Mouse (Mus musculus) forebrain, embryonic 12.5 days (tissue): Measurements from ENCODE around the gene Naa15. TPM values are rescaled to one million over a fixed set of nuclear protein-coding genes. Genes with fewer than 3 reads are reported as not detected.
A peak's percentile ranks its signal among the peaks of the same experiment; 100 is the strongest.
"Not testable (repeated sequence)": the region's sequence is repeated elsewhere in the genome, so short reads cannot be mapped to it uniquely, and the experiment has no call there.

Source experiments
- ATAC-seq: fragments of 200-750 bp; cut with Nextera tagmentation; 2 replicates; pipeline ENCODE4 v1.8.0; 2017; ENCODE audit warnings: moderate TSS enrichment; ENCODE audit not compliant: low FRiP score
- H3K27ac ChIP-seq: fragments of 300-500 bp; sonication (generic); 2 replicates; pipeline ENCODE4 v1.5.1; 2016; ENCODE audit warnings: mild to moderate bottlenecking
- H3K27me3 ChIP-seq: fragments of 300-500 bp; sonication (generic); 2 replicates; pipeline ENCODE4 v1.6.1; 2016; ENCODE audit warnings: mild to moderate bottlenecking
- H3K36me3 ChIP-seq: fragments of 300-500 bp; sonication (generic); replicated peaks from 2 replicates; pipeline ENCODE4 v1.6.1; 2016; ENCODE audit warnings: mild to moderate bottlenecking
- H3K4me1 ChIP-seq: fragments of 300-500 bp; sonication (generic); 2 replicates; pipeline ENCODE4 v1.6.1; 2016
- H3K4me2 ChIP-seq: fragments of 300-500 bp; sonication (generic); 2 replicates; pipeline ENCODE4 v1.6.1; 2016; ENCODE audit warnings: mild to moderate bottlenecking, moderate library complexity
- H3K4me3 ChIP-seq: fragments of 300-500 bp; sonication (generic); replicated peaks from 2 replicates; pipeline ENCODE4 v1.5.1; 2016; ENCODE audit warnings: mild to moderate bottlenecking
- H3K9ac ChIP-seq: fragments of 300-500 bp; sonication (generic); 2 replicates; pipeline ENCODE4 v1.6.1; 2016; ENCODE audit warnings: mild to moderate bottlenecking
- H3K9me3 ChIP-seq: fragments of 300-500 bp; sonication (generic); 2 replicates; pipeline ENCODE4 v1.6.1; 2016
- WGBS: fragments of 180-500 bp; shearing (Covaris S2); methylation state at CpG from one replicate; pipeline ENCODE4 v1.1.7; 2016; 5-methylcytosine and 5-hydroxymethylcytosine counted together
- polyA plus RNA-seq: library from polyadenylated mRNA; unstranded; fragments of >200 nt; fragmentation: Nextera tagmentation; extraction: Ambion mirVana; gene quantifications from 2 replicates; pipeline ENCODE4 v1.2.1, GENCODE M21; 2016

Naa15 gene
- polyA plus RNA-seq, 1 experiment from 2014 or later: 75.9 TPM

GRCm38 (mm10) chr3:51413276-51413675 lies 1.7 kb upstream of the Naa15 start:
- Histone ChIP-seq H3K27me3 (no peaks in the 10 kb centered on the region), H3K9me3 (no peaks in the 10 kb centered on the region), H3K36me3 (no peaks in the 10 kb centered on the region), H3K27ac (no peak overlapping the region), H3K4me3 (no peak overlapping the region), H3K4me2 (no peak overlapping the region), H3K4me1 (peaks cover 22% of the 10 kb centered on the region), H3K9ac (no peak overlapping the region)
- no peak for ATAC-seq
- WGBS: 91% methylated on average over 1 of the region's 1 CpGs

DNA sequence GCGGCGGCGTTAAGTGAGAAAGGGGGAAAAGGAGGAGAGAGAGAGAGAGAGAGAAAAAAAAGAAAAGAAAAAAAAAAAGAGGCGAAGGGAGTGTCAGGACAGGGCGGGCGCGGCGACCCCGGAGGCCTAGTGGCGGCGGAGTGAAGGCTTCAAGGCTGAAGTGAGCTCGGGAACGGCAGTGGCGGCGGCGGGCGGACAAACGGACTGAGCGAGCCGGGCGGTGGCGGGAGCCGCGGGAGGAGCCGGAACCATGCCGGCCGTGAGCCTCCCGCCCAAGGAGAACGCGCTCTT lies 1.1 kb downstream of the Naa15 start:
- WGBS: under 1% methylated on average over 22 of the region's 30 CpGs
- Histone ChIP-seq H3K27ac (peak overlapping the region; percentile 92), H3K4me3 (peak overlapping the region; percentile 100), H3K27me3 (no peaks in the 10 kb centered on the region), H3K4me1 (peaks cover 25% of the 10 kb centered on the region), H3K36me3 (no peaks in the 10 kb centered on the region), H3K9ac (peak overlapping the region; percentile 98), H3K9me3 (no peaks in the 10 kb centered on the region), H3K4me2 (peak overlapping the region; percentile 83)
- peak; percentile 78 for ATAC-seq

DNA sequence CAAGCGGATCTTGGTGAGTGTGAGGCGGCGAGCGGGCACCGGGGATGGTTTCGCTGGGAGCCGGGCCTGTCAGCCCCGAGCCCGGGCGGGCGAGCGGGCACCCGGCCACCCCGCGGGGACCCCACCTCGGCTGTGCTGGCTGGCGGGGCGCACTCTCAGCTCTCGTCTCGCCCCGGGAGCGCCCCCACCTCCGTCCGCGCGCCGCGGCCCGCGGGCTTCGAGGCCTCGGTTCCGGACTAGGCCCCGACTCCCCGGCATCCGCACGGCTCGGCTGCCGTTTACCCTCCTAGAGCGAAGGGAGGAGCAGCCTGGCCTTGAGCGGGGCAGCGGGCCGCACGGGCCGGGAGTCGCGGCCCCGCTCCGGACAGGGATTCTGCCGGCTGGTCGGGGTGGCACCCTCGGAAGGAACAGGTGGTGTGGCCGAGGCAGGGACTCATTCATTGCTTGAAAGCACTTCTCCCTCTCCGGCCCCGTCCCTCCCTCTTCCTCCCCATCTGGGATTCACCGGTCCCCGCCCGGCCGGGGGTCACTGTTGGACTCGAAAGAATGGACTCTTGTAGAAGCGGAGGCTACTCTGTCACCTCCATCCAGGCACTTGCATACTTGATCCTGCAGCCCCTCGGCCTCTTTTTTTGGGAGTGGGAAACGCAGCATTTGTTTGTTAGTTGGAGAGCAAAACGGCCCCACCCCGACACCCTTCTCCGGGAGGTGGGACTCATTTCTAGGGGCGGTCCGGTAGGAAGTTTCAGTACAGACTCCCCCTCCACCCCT lies 1.6 kb downstream of the Naa15 start:
- Histone ChIP-seq H3K4me2 (peak overlapping the region; percentile 83), H3K9me3 (no peaks in the 10 kb centered on the region), H3K27ac (peak overlapping the region; percentile 92), H3K27me3 (no peaks in the 10 kb centered on the region), H3K36me3 (no peaks in the 10 kb centered on the region), H3K4me3 (peak overlapping the region; percentile 100), H3K4me1 (peaks cover 25% of the 10 kb centered on the region), H3K9ac (peak overlapping the region; percentile 98)
- ATAC-seq: peak; percentile 70
- 1% methylated on average over 54 of the region's 68 CpGs for WGBS

- Histone ChIP-seq H3K4me2 (peak overlapping the region; percentile 83), H3K27ac (peak overlapping the region; percentile 92; the same call in 1 of the 2 replicates), H3K4me3 (peak overlapping the region; percentile 100), H3K9ac (peak overlapping the region; percentile 98), H3K36me3 (no peaks in the 10 kb centered on the region), H3K4me1 (peaks cover 25% of the 10 kb centered on the region), H3K27me3 (no peaks in the 10 kb centered on the region), H3K9me3 (no peaks in the 10 kb centered on the region)
- WGBS: 7% methylated on average over 8 of the region's 8 CpGs
- no peak for ATAC-seq
These were observed 2.1 kb downstream of the Naa15 start for GRCm38 (mm10) chr3:51417135-51417458.

DNA sequence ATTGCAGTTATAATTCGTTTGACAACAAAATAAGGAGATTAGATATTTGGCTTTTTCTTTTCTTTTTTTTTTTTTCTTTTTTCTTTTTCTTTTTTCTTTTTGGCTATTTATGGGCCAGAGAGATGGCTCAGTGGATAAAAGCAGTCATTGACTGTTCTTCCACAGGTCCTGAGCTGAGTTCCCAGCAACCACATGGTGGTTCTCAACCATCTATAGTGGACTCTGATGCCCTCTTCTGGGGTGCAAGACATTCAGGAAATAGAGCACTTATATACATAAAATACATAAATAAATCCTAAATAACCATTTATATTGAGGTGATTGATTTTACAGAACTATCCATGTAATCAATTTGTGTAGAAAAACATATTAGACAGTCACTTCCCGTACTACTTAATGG lies 2.5 kb downstream of the Naa15 start:
- Histone ChIP-seq H3K27ac (no peak overlapping the region), H3K9ac (no peak overlapping the region), H3K36me3 (no peaks in the 10 kb centered on the region), H3K4me2 (peak overlapping the region; percentile 83), H3K4me3 (peak overlapping the region; percentile 100), H3K27me3 (no peaks in the 10 kb centered on the region), H3K9me3 (no peaks in the 10 kb centered on the region), H3K4me1 (peaks cover 25% of the 10 kb centered on the region)
- WGBS: 56% methylated on average over 2 of the region's 2 CpGs
- no peak for ATAC-seq

DNA sequence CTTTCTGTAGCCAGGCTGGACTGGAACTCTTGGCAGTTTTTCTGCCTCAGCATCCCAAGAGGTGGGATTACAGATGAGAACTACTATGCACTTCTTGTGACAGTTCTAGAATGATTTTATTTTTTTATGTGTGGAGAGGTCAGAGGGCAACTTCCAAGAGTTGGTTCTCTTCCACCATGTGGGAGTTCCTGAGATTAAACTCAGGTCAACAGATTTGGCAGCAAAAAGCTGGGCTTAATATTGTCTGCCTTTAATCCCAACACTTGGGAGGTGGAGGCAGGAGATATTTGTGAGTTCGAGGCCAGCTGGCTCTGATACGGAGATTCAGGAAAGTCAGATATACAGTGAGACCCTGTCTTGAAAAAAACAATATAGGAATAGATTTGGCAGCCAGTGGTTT lies 3.0 kb downstream of the Naa15 start:
- no peaks in the 10 kb centered on the region for H3K9me3 ChIP-seq
- H3K27ac ChIP-seq: no peak overlapping the region
- peaks cover 25% of the 10 kb centered on the region for H3K4me1 ChIP-seq
- 76% methylated on average over 2 of the region's 2 CpGs for WGBS
- H3K9ac ChIP-seq: no peak overlapping the region
- peak overlapping the region; percentile 83 for H3K4me2 ChIP-seq
- no peaks in the 10 kb centered on the region for H3K27me3 ChIP-seq
- no peak for ATAC-seq
- no peaks in the 10 kb centered on the region for H3K36me3 ChIP-seq
- H3K4me3 ChIP-seq: no peak overlapping the region

- 90% methylated on average over 3 of the region's 3 CpGs for WGBS
- H3K9ac ChIP-seq: no peak overlapping the region
- H3K36me3 ChIP-seq: no peaks in the 10 kb centered on the region
- H3K27me3 ChIP-seq: no peaks in the 10 kb centered on the region
- H3K4me3 ChIP-seq: no peak overlapping the region
- ATAC-seq: no peak
- H3K9me3 ChIP-seq: no peaks in the 10 kb centered on the region
- H3K4me2 ChIP-seq: no peak overlapping the region
- H3K27ac ChIP-seq: no peak overlapping the region
- peaks cover 14% of the 10 kb centered on the region for H3K4me1 ChIP-seq
These were observed 7.0 kb downstream of the Naa15 start for GRCm38 (mm10) chr3:51421921-51422320.

DNA sequence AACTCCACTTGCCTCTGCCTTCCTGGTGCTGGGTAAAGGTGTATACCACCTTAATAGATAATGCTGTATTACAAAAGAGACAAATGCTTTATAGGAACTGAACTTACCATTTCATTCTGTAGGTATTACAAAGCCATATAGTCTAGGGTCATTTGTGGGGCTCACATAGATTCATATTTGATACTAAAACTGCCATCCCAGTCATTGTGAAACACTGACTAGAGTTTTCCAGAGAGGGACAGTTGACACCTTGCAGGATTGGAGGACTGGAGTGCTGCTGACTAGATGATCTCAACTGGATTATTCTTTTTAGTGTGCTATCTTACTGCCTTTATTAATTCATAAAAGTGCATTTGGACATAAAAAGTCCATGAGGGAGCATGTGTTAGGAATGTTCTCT lies 10.4 kb downstream of the Naa15 start:
- Histone ChIP-seq H3K27me3 (no peaks in the 10 kb centered on the region), H3K27ac (no peak overlapping the region), H3K9me3 (no peaks in the 10 kb centered on the region), H3K9ac (no peak overlapping the region), H3K4me1 (no peaks in the 10 kb centered on the region), H3K4me3 (no peak overlapping the region), H3K4me2 (no peak overlapping the region), H3K36me3 (no peaks in the 10 kb centered on the region)
- no peak for ATAC-seq

DNA sequence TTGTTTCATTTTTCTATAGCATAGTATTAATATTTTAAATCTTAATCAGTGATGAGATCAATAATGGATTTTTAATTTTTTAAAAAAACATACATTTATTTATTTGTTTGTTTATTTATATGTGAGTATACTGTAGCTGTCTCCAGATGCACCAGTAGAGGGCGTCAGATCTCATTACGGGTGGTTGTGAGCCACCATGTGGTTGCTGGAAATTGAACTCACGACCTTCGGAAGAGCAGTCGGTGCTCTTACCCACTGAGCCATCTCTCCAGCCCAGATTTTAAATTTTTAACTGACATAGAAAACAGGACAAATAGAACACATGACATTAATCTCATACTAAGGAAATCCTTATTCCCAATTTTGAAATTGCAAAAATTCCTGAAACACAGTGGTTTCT lies 19.4 kb downstream of the Naa15 start:
- not testable (repeated sequence) for H3K27ac ChIP-seq, H3K27me3 ChIP-seq, H3K4me2 ChIP-seq, H3K4me1 ChIP-seq, H3K9ac ChIP-seq, H3K9me3 ChIP-seq, H3K36me3 ChIP-seq, H3K4me3 ChIP-seq, ATAC-seq
- 83% methylated on average over 5 of the region's 5 CpGs for WGBS

DNA sequence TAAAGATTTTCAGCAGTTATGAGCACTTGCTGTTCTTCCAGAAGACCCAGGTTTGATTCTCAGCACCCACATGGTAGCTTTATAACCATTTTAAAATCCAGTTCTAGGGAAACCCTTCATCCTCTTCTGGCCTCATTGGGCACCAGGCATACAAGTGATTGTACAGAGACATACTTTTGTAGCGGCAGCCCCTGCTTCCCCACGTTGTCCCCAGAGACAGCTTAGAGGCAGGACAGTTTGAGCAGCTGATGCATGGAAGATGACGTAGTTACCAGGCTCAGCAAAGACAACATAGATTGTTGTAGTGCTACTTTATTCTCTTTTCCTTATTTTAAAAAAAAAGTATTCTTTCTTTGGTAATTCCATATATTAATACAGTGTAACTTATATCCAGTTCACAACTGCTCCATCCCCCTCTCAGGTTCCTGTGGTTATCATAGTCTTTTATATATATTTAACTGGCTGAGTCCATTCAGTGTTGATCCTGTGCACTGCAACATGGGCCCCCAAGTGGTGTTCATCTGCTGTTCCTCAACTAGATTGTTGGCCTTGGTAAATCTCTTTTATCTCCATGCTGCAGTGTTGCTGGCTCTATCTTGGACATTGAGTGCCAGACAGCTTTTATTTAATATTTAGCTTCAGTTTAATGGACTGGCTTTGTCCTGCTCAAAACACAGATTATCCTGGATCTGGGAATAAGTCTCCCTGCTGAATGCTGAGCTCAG lies 20.1 kb downstream of the Naa15 start:
- no peaks in the 10 kb centered on the region for H3K9me3 ChIP-seq
- H3K27ac ChIP-seq: no peak overlapping the region
- H3K27me3 ChIP-seq: no peaks in the 10 kb centered on the region
- H3K4me1 ChIP-seq: no peaks in the 10 kb centered on the region
- no peak for ATAC-seq
- H3K36me3 ChIP-seq: peaks cover 6% of the 10 kb centered on the region; the same call in 1 of the 2 replicates
- no peak overlapping the region for H3K4me2 ChIP-seq
- H3K4me3 ChIP-seq: no peak overlapping the region
- no peak overlapping the region for H3K9ac ChIP-seq
- WGBS: 96% methylated on average over 3 of the region's 3 CpGs

DNA sequence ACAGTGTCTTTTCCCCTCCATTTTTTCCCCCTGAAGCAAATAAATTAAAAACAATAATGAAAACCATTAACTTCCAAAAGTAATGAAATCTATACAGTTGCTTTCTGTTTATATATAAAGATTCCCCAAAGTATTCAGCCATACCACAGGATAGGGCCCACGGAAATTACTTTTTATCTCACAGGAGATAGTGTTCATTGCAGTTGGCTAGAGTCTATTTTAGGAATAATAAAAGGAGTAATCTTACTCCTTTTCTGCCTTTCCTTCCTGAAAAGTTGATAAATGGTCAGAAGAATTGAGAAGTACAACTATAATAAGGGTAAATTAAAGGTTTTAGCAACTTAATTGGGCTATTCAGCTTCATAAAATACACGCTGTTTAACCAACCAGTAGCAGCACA lies 53.6 kb downstream of the Naa15 start:
- 88% methylated on average over 2 of the region's 2 CpGs for WGBS
- H3K36me3 ChIP-seq: peaks cover 80% of the 10 kb centered on the region
- no peak for ATAC-seq
- no peaks in the 10 kb centered on the region for H3K27me3 ChIP-seq
- H3K4me3 ChIP-seq: no peak overlapping the region
- no peaks in the 10 kb centered on the region for H3K4me1 ChIP-seq
- no peaks in the 10 kb centered on the region for H3K9me3 ChIP-seq
- H3K9ac ChIP-seq: no peak overlapping the region
- no peak overlapping the region for H3K27ac ChIP-seq
- H3K4me2 ChIP-seq: no peak overlapping the region

DNA sequence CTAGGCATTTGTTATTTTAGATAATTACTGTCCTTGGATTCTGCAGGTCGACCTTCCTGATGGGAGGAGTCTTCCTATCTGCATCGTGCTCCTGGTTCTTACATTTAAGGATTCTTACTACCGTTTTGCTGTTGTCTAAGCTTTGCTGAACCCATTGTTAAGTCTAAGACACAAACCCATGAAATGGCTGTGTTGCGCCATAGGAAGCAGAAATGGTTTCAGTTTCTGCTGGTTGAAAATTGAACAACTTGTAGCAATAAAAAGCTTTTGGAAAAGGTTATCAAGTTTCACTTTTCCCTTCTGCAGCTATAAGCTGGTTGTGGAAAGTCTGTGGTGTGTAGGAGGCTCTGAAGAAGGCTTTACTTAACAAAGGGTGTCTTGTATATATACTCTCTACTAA lies 60.8 kb downstream of the Naa15 start:
- no peak for ATAC-seq
- H3K9me3 ChIP-seq: no peaks in the 10 kb centered on the region
- H3K4me2 ChIP-seq: no peak overlapping the region
- no peaks in the 10 kb centered on the region for H3K4me1 ChIP-seq
- H3K27ac ChIP-seq: no peak overlapping the region
- H3K9ac ChIP-seq: no peak overlapping the region
- no peaks in the 10 kb centered on the region for H3K27me3 ChIP-seq
- peaks cover 39% of the 10 kb centered on the region for H3K36me3 ChIP-seq
- no peak overlapping the region for H3K4me3 ChIP-seq
- 88% methylated on average over 4 of the region's 4 CpGs for WGBS

- Histone ChIP-seq H3K27me3 (no peaks in the 10 kb centered on the region), H3K9me3 (no peaks in the 10 kb centered on the region), H3K4me1 (peaks cover 13% of the 10 kb centered on the region), H3K4me3 (no peak overlapping the region), H3K27ac (no peak overlapping the region), H3K36me3 (peaks cover 6% of the 10 kb centered on the region), H3K9ac (no peak overlapping the region), H3K4me2 (no peak overlapping the region)
- WGBS: 41% methylated on average over 2 of the region's 2 CpGs
- ATAC-seq: no peak
These were observed 64.9 kb downstream of the Naa15 start for GRCm38 (mm10) chr3:51479893-51480292.
